In the genomic region with DNA sequence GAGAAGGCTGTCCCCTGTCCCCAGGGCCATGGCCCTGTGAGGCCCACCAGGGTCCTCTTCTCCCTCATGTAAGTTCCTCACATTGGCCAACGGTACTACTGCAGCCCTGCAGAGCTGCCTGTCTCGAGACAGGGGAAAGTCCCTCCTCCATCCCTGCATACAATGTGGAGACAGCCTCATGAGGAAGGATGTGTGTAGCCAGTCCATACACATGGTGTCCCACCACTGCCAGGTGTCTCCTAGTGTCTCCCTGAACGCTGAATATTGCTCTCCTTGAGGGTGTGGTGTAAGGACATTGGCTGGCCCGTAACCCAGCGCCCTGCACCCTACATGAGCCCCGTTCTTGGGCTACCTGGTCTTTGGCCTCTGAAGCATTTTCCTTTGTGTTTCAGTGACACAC, we compare ENCODE assay signal across 29 mouse cellular contexts. TPM values are rescaled to one million over a fixed set of nuclear protein-coding genes. Genes with fewer than 3 reads are reported as not detected.
A peak's percentile ranks its signal among the peaks of the same experiment; 100 is the strongest.
DNase-seq lines count a peak whose midpoint lies in the region; ATAC-seq and TF ChIP-seq lines count a peak whose summit lies in the region.
"Had no signal": no experiment of that assay in that cellular context is flagged by ENCODE, and none has a peak within 500 bp of the region (broad histone marks: within the 10 kb centered on the region; RNA-seq: fewer than 3 reads in every experiment).

No protein-coding gene starts in this region.

- peak; percentile 34 for ATAC-seq in granulocyte monocyte progenitor cell, adult 5-6 weeks (replicated peaks; ENCODE audit: poor library complexity, severe bottlenecking)
- 0 out of 2 replicates have a peak, but pooled peaks have one; percentile 29 for ATAC-seq in stomach, postnatal 0 days (ENCODE audit: low FRiP score, low TSS enrichment)
- ATAC-seq in forebrain, embryonic 12.5 days (ENCODE audit: low FRiP score) = no peak
- ATAC-seq: activated CD4-positive, CD25-positive, alpha-beta regulatory T cell, adult 4 months; forebrain, embryonic 13.5 days; forebrain, embryonic 15.5 days; forebrain, postnatal 0 days; Patski had no signal

- H3K4me2 ChIP-seq in stomach, postnatal 0 days (replicated peaks; ENCODE audit: low read depth) = no peak overlapping the region
- H3K4me2 ChIP-seq in forebrain, embryonic 12.5 days = no peak overlapping the region
- H3K4me2 ChIP-seq: embryonic facial prominence, embryonic 13.5 days; embryonic facial prominence, embryonic 15.5 days; forebrain, embryonic 13.5 days; forebrain, embryonic 15.5 days had no signal

- TF ChIP-seq EP300 in heart, adult 2 months (IDR thresholded peaks at IDR 0.05; ENCODE audit: insufficient read depth, low read depth, low read length) = no peak
- no peak for TF ChIP-seq EP300 in stomach, postnatal 0 days (optimal IDR thresholded peaks at IDR 0.05)

- H3K27me3 ChIP-seq in heart, embryonic 10.5 days (ENCODE audit: insufficient read depth, poor library complexity, severe bottlenecking) = no peaks in the 10 kb centered on the region; the same call in 1 of the 2 replicates
- H3K27me3 ChIP-seq in heart, adult 2 months (ENCODE audit: control insufficient read depth, insufficient read depth, low read length) = no peaks in the 10 kb centered on the region
- no peaks in the 10 kb centered on the region for H3K27me3 ChIP-seq in stomach, postnatal 0 days (ENCODE audit: control insufficient read depth, insufficient read depth, low read length)
- H3K27me3 ChIP-seq in forebrain, embryonic 12.5 days = no peaks in the 10 kb centered on the region
- H3K27me3 ChIP-seq: embryonic facial prominence, embryonic 13.5 days; embryonic facial prominence, embryonic 15.5 days; forebrain, embryonic 13.5 days; forebrain, embryonic 15.5 days; Patski had no signal

- H3K36me3 ChIP-seq in heart, embryonic 10.5 days = no peaks in the 10 kb centered on the region
- no peaks in the 10 kb centered on the region for H3K36me3 ChIP-seq in heart, adult 2 months (ENCODE audit: control insufficient read depth, insufficient read depth, low read length)
- no peaks in the 10 kb centered on the region for H3K36me3 ChIP-seq in stomach, postnatal 0 days (ENCODE audit: control insufficient read depth, insufficient read depth, low read length)
- H3K36me3 ChIP-seq in forebrain, embryonic 12.5 days (replicated peaks) = no peaks in the 10 kb centered on the region
- H3K36me3 ChIP-seq: embryonic facial prominence, embryonic 15.5 days; forebrain, embryonic 15.5 days; G1E had no signal

- H3K9ac ChIP-seq in heart, adult 2 months (ENCODE audit: low read depth, low read length) = no peak overlapping the region
- no peak overlapping the region for H3K9ac ChIP-seq in stomach, postnatal 0 days (ENCODE audit: low read length)
- no peak overlapping the region for H3K9ac ChIP-seq in forebrain, embryonic 12.5 days
- H3K9ac ChIP-seq: embryonic facial prominence, embryonic 13.5 days; embryonic facial prominence, embryonic 15.5 days; forebrain, embryonic 13.5 days; forebrain, embryonic 15.5 days; forebrain, postnatal 0 days had no signal

- no peak for DNase-seq in heart, embryonic 10.5 days (ENCODE audit: low spot score)
- DNase-seq in heart, adult 2 months = no peak
- peak; percentile 35 for DNase-seq in thymus, postnatal 4 days
- no peak for DNase-seq in thymus, postnatal 0 days (ENCODE audit: low spot score)
- DNase-seq in stomach, postnatal 0 days (ENCODE audit: low spot score) = no peak
- no peak for DNase-seq in left cerebral cortex, adult 18-20 months (ENCODE audit: low spot score in 2 of 2)
- DNase-seq: adrenal gland, adult 8-10 months; adrenal gland, postnatal 14 days; adrenal gland, postnatal 36 days; cerebellum, adult 18-20 months; cerebellum, adult 8-10 months; cerebellum, adult 9-11 months; cerebellum, postnatal 14 days; cerebellum, postnatal 36 days; embryo, embryonic 11 days; forebrain, postnatal 0 days had no signal

- H3K9me3 ChIP-seq in heart, embryonic 10.5 days = no peaks in the 10 kb centered on the region
- no peaks in the 10 kb centered on the region for H3K9me3 ChIP-seq in stomach, postnatal 0 days (ENCODE audit: control insufficient read depth, low read length)
- H3K9me3 ChIP-seq in forebrain, embryonic 12.5 days = no peaks in the 10 kb centered on the region
- H3K9me3 ChIP-seq: embryonic facial prominence, embryonic 15.5 days; forebrain, embryonic 10.5 days; forebrain, embryonic 13.5 days; forebrain, embryonic 15.5 days; G1E had no signal

- no peak overlapping the region for H3K4me3 ChIP-seq in heart, embryonic 10.5 days
- no peak overlapping the region for H3K4me3 ChIP-seq in heart, adult 2 months
- no peak overlapping the region for H3K4me3 ChIP-seq in stomach, postnatal 0 days (ENCODE audit: low read depth, low read length)
- no peak overlapping the region for H3K4me3 ChIP-seq in forebrain, embryonic 12.5 days (replicated peaks)
- H3K4me3 ChIP-seq: embryonic facial prominence, embryonic 13.5 days; embryonic facial prominence, embryonic 15.5 days; erythroblast, embryonic 14.5 days; forebrain, embryonic 10.5 days; forebrain, embryonic 13.5 days; forebrain, embryonic 15.5 days had no signal

- intact Hi-C loops in heart, adult 2 months (cut with DNase I) = no loop called here

- no peak for TF ChIP-seq CTCF in heart, adult 2 months (IDR thresholded peaks at IDR 0.05)
- no peak for TF ChIP-seq CTCF in stomach, postnatal 0 days (IDR thresholded peaks at IDR 0.05; ENCODE audit: low read depth)

- no peaks in the 10 kb centered on the region for H3K79me2 ChIP-seq in heart, adult 2 months (replicated peaks; ENCODE audit: control insufficient read depth, insufficient read depth, low read length)

- 77% methylated on average over 6 of the region's 6 CpGs for WGBS in heart, embryonic 10.5 days
- WGBS in heart, adult 2 months = 69% methylated on average over 6 of the region's 6 CpGs
- 74% methylated on average over 6 of the region's 6 CpGs for WGBS in stomach, postnatal 0 days
- 85% methylated on average over 6 of the region's 6 CpGs for WGBS in forebrain, embryonic 12.5 days

- H3K4me1 ChIP-seq in heart, embryonic 10.5 days = no peaks in the 10 kb centered on the region
- peaks cover 4% of the 10 kb centered on the region; the same call in 1 of the 2 replicates for H3K4me1 ChIP-seq in heart, adult 2 months (ENCODE audit: control insufficient read depth, insufficient read depth, low read length)
- H3K4me1 ChIP-seq in stomach, postnatal 0 days (replicated peaks; ENCODE audit: control insufficient read depth, insufficient read depth) = no peaks in the 10 kb centered on the region
- H3K4me1 ChIP-seq in forebrain, embryonic 12.5 days = no peaks in the 10 kb centered on the region
- H3K4me1 ChIP-seq: embryonic facial prominence, embryonic 13.5 days; embryonic facial prominence, embryonic 15.5 days; forebrain, embryonic 10.5 days; forebrain, embryonic 13.5 days; forebrain, embryonic 15.5 days had no signal

- no peak for TF ChIP-seq POLR2A in heart, adult 2 months (IDR thresholded peaks at IDR 0.05; ENCODE audit: insufficient read depth, low read depth, low read length)

- 0 out of 2 replicates have a peak overlapping the region, but pooled peaks have one; percentile 42 for H3K27ac ChIP-seq in heart, embryonic 10.5 days
- no peak overlapping the region for H3K27ac ChIP-seq in heart, adult 2 months
- no peak overlapping the region for H3K27ac ChIP-seq in stomach, postnatal 0 days (replicated peaks)
- H3K27ac ChIP-seq in forebrain, embryonic 12.5 days = no peak overlapping the region
- H3K27ac ChIP-seq: embryonic facial prominence, embryonic 13.5 days; embryonic facial prominence, embryonic 15.5 days; forebrain, embryonic 10.5 days; forebrain, embryonic 13.5 days; forebrain, embryonic 15.5 days had no signal

RNA-seq across cellular contexts. Expression of gene Cfap74, which starts 17.3 kb away (rescaled TPM):
- 1.7 and 3.3 TPM in 2 replicates for polyA plus RNA-seq in heart, embryonic 10.5 days (2016; fragmentation: Nextera tagmentation; extraction: Ambion mirVana)
- under 1 TPM; 0.26 to 0.32 TPM for total RNA-seq in heart, adult 2 months (2021)
- 0.67 and 0.78 TPM in 2 replicates for polyA plus RNA-seq in heart, adult 2 months (2012; rRNA removed)
- 13.9 and 15.2 TPM in 2 replicates for polyA plus RNA-seq in thymus, postnatal 0 days (2015; fragmentation: Nextera tagmentation; extraction: Ambion mirVana)
- 0.92 TPM in 1 of 2 replicates, not detected in the other for total RNA-seq in granulocyte monocyte progenitor cell, adult 5-6 weeks (2014; fragmentation: Nextera tagmentation)
- total RNA-seq in granulocyte monocyte progenitor cell, adult 5-6 weeks (2017) = 0.13 TPM in 1 of 2 replicates, not detected in the other
- polyA plus RNA-seq in stomach, postnatal 0 days (2015; fragmentation: Nextera tagmentation; extraction: Ambion mirVana) = 0.34 and 0.79 TPM in 2 replicates
- total RNA-seq in left cerebral cortex, adult 18-20 months (2021) = 10 to 100 TPM; 12.0 to 13.1 TPM
- polyA plus RNA-seq in forebrain, embryonic 12.5 days (2016; fragmentation: Nextera tagmentation; extraction: Ambion mirVana) = 6.4 and 6.9 TPM in 2 replicates
- polyA plus RNA-seq: erythroblast, embryonic 14.5 days; G1E had no signal

RNA-seq across cellular contexts. Expression of gene Gabrd, which starts 28.4 kb away (rescaled TPM):
- not detected in 2 replicates for polyA plus RNA-seq in heart, embryonic 10.5 days (2016; fragmentation: Nextera tagmentation; extraction: Ambion mirVana)
- total RNA-seq in heart, adult 2 months (2021) = not detected
- polyA plus RNA-seq in heart, adult 2 months (2012; rRNA removed) = 0.06 and 0.32 TPM in 2 replicates
- 0.50 and 0.79 TPM in 2 replicates for polyA plus RNA-seq in thymus, postnatal 0 days (2015; fragmentation: Nextera tagmentation; extraction: Ambion mirVana)
- not detected in 2 replicates for total RNA-seq in granulocyte monocyte progenitor cell, adult 5-6 weeks (2014; fragmentation: Nextera tagmentation)
- not detected in 2 replicates for total RNA-seq in granulocyte monocyte progenitor cell, adult 5-6 weeks (2017)
- polyA plus RNA-seq in stomach, postnatal 0 days (2015; fragmentation: Nextera tagmentation; extraction: Ambion mirVana) = 0.05 TPM in 1 of 2 replicates, not detected in the other
- 10 to 100 TPM; 77.5 to 84.7 TPM for total RNA-seq in left cerebral cortex, adult 18-20 months (2021)
- polyA plus RNA-seq in forebrain, embryonic 12.5 days (2016; fragmentation: Nextera tagmentation; extraction: Ambion mirVana) = not detected in 2 replicates
- total RNA-seq: G1E had no signal
- polyA plus RNA-seq: C2C12; embryonic facial prominence, embryonic 13.5 days; erythroblast, embryonic 14.5 days; forebrain, embryonic 10.5 days; G1E; Patski had no signal

RNA-seq across cellular contexts. Expression of gene Tmem52, which starts 42.6 kb away (rescaled TPM):
- polyA plus RNA-seq in heart, embryonic 10.5 days (2016; fragmentation: Nextera tagmentation; extraction: Ambion mirVana) = not detected in 2 replicates
- 10 to 100 TPM in 1 of 2 experiments, 1 to 10 TPM in 1; 7.0 to 11.2 TPM for total RNA-seq in heart, adult 2 months (2021)
- polyA plus RNA-seq in heart, adult 2 months (2012; rRNA removed) = 2.1 and 4.8 TPM in 2 replicates
- 0.79 TPM in 1 of 2 replicates, not detected in the other for polyA plus RNA-seq in thymus, postnatal 0 days (2015; fragmentation: Nextera tagmentation; extraction: Ambion mirVana)
- total RNA-seq in granulocyte monocyte progenitor cell, adult 5-6 weeks (2014; fragmentation: Nextera tagmentation) = not detected in 2 replicates
- not detected in 2 replicates for total RNA-seq in granulocyte monocyte progenitor cell, adult 5-6 weeks (2017)
- 0.21 TPM in 1 of 2 replicates, not detected in the other for polyA plus RNA-seq in stomach, postnatal 0 days (2015; fragmentation: Nextera tagmentation; extraction: Ambion mirVana)
- total RNA-seq in left cerebral cortex, adult 18-20 months (2021) = 1 to 10 TPM; 1.1 to 1.8 TPM
- not detected in 2 replicates for polyA plus RNA-seq in forebrain, embryonic 12.5 days (2016; fragmentation: Nextera tagmentation; extraction: Ambion mirVana)
- total RNA-seq: common myeloid progenitor, adult 5-6 weeks had no signal
- polyA plus RNA-seq: activated CD4-positive, CD25-positive, alpha-beta regulatory T cell, adult 4 months; C2C12; erythroblast, embryonic 14.5 days; forebrain, embryonic 10.5 days; G1E had no signal
